Mouse (Mus musculus): ENCODE measurements around the gene Kctd14. TPM values are rescaled to one million over a fixed set of nuclear protein-coding genes. Genes with fewer than 3 reads are reported as not detected.
A peak's percentile ranks its signal among the peaks of the same experiment; 100 is the strongest.
"Not testable (repeated sequence)": the region's sequence is repeated elsewhere in the genome, so short reads cannot be mapped to it uniquely, and the experiment has no call there.

Kctd14 gene
- polyA plus RNA-seq, 1 experiment, result 6.5 TPM

DNA sequence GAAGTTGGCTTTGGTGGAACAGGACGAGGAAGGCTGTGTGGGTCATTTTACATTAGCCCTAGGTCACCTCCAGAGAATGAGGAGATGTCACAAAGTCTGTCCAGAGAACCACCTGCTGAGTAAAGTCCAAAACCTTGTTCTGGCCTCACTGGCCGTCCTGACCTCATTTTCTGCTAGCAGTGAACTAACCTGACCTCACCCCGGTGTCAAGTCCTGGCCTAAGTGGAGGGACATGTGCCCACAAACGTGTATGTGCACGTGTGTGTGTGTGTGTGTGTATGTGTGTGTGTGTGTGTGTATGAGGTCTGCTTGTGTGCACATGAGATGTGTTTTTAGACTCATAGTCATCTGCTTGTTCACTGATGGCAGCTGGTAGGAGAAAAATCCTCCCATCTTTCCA lies 27.4 kb upstream of the Kctd14 start:
- 67% methylated on average over 5 of the region's 5 CpGs for WGBS
- no peak overlapping the region for H3K27ac ChIP-seq (ENCODE audit: insufficient read depth, low read length)

DNA sequence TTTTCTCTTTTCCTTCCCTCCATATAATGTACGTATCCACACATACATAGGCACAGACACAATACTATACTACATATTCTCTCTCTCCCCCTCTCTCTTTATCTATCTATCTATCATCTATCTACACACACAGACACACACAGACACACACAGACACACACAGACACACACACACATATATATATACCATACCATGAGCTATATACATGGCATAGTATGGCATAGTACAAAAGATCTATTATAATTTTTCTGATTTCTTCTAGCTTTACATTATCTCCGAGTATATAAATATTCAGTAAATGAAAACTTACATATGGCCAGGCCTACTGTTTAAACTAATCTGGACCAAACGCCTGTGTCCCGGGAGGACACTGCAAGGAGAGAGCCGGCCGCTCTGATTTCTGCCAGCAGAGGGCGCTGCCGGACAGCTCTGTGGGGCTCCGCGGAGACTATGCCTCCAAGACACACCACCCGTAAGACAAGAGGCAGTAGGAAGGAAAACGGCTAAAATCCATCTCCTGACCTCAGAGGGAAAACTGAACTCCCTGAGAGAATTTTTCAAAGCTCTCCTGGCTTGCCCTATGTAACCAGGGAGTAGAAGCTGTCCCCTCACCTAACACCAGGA lies 26.4 kb upstream of the Kctd14 start:
- Histone ChIP-seq H3K27ac (ENCODE audit: insufficient read depth, low read length) (no peak overlapping the region), H3K4me1 (ENCODE audit: control insufficient read depth, insufficient read depth, insufficient read length) (peaks cover 6% of the 10 kb centered on the region; the same call in 1 of the 2 replicates), H3K36me3 (ENCODE audit: control insufficient read depth, insufficient read depth, low read length) (no peaks in the 10 kb centered on the region), H3K27me3 (ENCODE audit: control insufficient read depth, insufficient read depth, low read length) (no peaks in the 10 kb centered on the region), H3K4me3 (ENCODE audit: extremely low read depth, insufficient read depth, insufficient read length) (no peak overlapping the region)
- TF ChIP-seq POLR2A (IDR thresholded peaks at IDR 0.05; ENCODE audit: low read depth, low read length) (no peak), CTCF (IDR thresholded peaks at IDR 0.05; ENCODE audit: extremely low read depth, insufficient read depth, insufficient read length, insufficient replicate concordance) (peak; percentile 98)
- DNase-seq (ENCODE audit: low read depth in 1 of 2, low spot score in 2 of 2), result peak; percentile 49 to 79
- WGBS, result 8% methylated on average over 12 of the region's 12 CpGs

More for the DNA sequence above, 27.4 kb upstream of the Kctd14 start:
- no peak for DNase-seq (ENCODE audit: low read depth in 1 of 2, low spot score in 2 of 2)
- Histone ChIP-seq H3K4me1 (ENCODE audit: control insufficient read depth, insufficient read depth, insufficient read length) (peaks cover 5% of the 10 kb centered on the region; the same call in 1 of the 2 replicates), H3K4me3 (ENCODE audit: extremely low read depth, insufficient read depth, insufficient read length) (no peak overlapping the region), H3K27me3 (ENCODE audit: control insufficient read depth, insufficient read depth, low read length) (no peaks in the 10 kb centered on the region), H3K36me3 (ENCODE audit: control insufficient read depth, insufficient read depth, low read length) (no peaks in the 10 kb centered on the region)
- no peak for TF ChIP-seq POLR2A (IDR thresholded peaks at IDR 0.05; ENCODE audit: low read depth, low read length)
- no peak for TF ChIP-seq CTCF (IDR thresholded peaks at IDR 0.05; ENCODE audit: extremely low read depth, insufficient read depth, insufficient read length, insufficient replicate concordance)

DNA sequence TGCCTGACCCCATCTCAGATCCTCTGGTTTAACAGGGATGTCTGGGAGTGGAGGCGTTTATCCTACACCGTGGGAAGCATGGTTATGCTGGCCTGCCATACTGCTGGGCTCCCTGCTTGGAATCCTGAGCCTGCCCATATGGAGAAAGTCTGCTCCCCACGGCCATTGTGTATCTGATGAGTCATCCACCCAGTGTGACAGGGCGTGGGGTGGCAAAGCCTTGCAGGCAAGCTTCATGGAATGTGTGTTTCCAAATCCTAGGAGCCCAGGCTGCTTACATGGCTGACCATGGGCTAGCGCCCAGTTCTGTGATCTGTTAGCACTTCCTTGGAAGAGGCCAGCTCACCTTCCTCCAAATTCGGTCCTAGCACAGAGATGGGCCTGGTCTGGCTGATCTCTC lies 24.6 kb upstream of the Kctd14 start:
- H3K4me1 ChIP-seq (ENCODE audit: control insufficient read depth, insufficient read depth, insufficient read length), result peaks cover 12% of the 10 kb centered on the region; the same call in 1 of the 2 replicates
- no peak for TF ChIP-seq CTCF (IDR thresholded peaks at IDR 0.05; ENCODE audit: extremely low read depth, insufficient read depth, insufficient read length, insufficient replicate concordance)
- no peak for TF ChIP-seq POLR2A (IDR thresholded peaks at IDR 0.05; ENCODE audit: low read depth, low read length)
- 77% methylated on average over 6 of the region's 6 CpGs for WGBS

DNA sequence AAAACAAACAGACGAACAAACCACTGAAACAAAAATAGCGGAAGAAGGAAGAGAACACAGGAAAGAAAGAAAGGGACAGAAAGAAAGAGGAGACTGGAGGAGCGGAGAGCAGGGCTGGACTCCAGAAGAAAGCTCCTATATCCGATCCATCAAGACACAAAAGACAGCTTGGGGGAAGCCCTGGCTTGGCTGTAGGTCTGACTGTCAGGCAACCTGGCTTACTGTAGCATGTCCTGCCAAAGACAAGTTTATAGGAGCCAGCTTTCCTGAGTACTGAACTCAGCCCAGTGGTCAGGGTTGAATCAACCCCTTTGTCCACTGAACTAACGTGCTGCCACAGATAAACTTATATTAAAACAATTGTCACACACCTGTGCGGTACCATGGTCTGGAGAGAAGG lies 23.8 kb upstream of the Kctd14 start:
- Histone ChIP-seq H3K4me3 (ENCODE audit: extremely low read depth, insufficient read depth, insufficient read length) (no peak overlapping the region), H3K27me3 (ENCODE audit: control insufficient read depth, insufficient read depth, low read length) (no peaks in the 10 kb centered on the region), H3K36me3 (ENCODE audit: control insufficient read depth, insufficient read depth, low read length) (no peaks in the 10 kb centered on the region), H3K4me1 (ENCODE audit: control insufficient read depth, insufficient read depth, insufficient read length) (peaks cover 12% of the 10 kb centered on the region; the same call in 1 of the 2 replicates), H3K27ac (ENCODE audit: insufficient read depth, low read length) (peak overlapping the region; percentile 12; the same call in 1 of the 2 replicates)
- WGBS, result 84% methylated on average over 6 of the region's 6 CpGs
- DNase-seq (ENCODE audit: low read depth in 1 of 2, low spot score in 2 of 2), result no peak
- TF ChIP-seq CTCF (IDR thresholded peaks at IDR 0.05; ENCODE audit: extremely low read depth, insufficient read depth, insufficient read length, insufficient replicate concordance) (no peak), POLR2A (IDR thresholded peaks at IDR 0.05; ENCODE audit: low read depth, low read length) (no peak)

More for the DNA sequence above, 24.6 kb upstream of the Kctd14 start:
- no peak overlapping the region for H3K27ac ChIP-seq (ENCODE audit: insufficient read depth, low read length)
- H3K27me3 ChIP-seq (ENCODE audit: control insufficient read depth, insufficient read depth, low read length), result no peaks in the 10 kb centered on the region
- H3K4me3 ChIP-seq (ENCODE audit: extremely low read depth, insufficient read depth, insufficient read length), result no peak overlapping the region
- H3K36me3 ChIP-seq (ENCODE audit: control insufficient read depth, insufficient read depth, low read length), result no peaks in the 10 kb centered on the region
- DNase-seq (ENCODE audit: low read depth in 1 of 2, low spot score in 2 of 2), result no peak

DNA sequence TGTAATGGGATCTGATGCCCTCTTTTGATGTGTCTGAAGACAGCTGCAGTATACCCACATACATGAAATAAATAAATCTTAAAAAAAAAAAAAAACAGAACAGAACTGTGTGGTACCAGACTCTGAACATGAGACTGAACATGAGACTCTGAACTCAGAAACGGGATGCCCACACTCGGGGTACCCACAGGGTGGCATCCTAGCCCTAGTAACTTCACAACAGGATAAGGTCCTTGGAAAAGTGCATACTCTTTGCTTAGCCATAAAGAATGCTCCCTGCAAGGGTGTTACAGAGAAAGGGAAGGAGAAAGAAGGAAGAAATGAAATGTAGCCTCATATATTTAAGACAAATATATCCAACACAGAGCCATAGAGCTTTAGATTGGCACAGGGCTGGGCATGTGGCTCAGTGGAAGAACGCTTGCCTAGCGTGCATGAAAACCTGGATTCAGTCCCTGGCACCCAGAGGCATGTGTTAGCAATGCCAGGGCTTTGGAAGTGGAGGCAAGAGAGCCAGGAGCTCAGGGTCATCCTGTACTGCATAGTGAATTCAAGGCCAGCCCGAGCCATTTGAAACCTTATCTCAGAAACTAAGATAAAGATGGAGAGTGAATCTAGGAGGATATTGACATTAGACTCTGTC lies 23.2 kb upstream of the Kctd14 start:
- Histone ChIP-seq H3K4me3 (ENCODE audit: extremely low read depth, insufficient read depth, insufficient read length) (no peak overlapping the region), H3K36me3 (ENCODE audit: control insufficient read depth, insufficient read depth, low read length) (no peaks in the 10 kb centered on the region), H3K27me3 (ENCODE audit: control insufficient read depth, insufficient read depth, low read length) (no peaks in the 10 kb centered on the region), H3K27ac (ENCODE audit: insufficient read depth, low read length) (no peak overlapping the region), H3K4me1 (ENCODE audit: control insufficient read depth, insufficient read depth, insufficient read length) (peaks cover 12% of the 10 kb centered on the region; the same call in 1 of the 2 replicates)
- DNase-seq (ENCODE audit: low read depth in 1 of 2, low spot score in 2 of 2), result no peak
- no peak for TF ChIP-seq POLR2A (IDR thresholded peaks at IDR 0.05; ENCODE audit: low read depth, low read length)
- 80% methylated on average over 5 of the region's 5 CpGs for WGBS

DNA sequence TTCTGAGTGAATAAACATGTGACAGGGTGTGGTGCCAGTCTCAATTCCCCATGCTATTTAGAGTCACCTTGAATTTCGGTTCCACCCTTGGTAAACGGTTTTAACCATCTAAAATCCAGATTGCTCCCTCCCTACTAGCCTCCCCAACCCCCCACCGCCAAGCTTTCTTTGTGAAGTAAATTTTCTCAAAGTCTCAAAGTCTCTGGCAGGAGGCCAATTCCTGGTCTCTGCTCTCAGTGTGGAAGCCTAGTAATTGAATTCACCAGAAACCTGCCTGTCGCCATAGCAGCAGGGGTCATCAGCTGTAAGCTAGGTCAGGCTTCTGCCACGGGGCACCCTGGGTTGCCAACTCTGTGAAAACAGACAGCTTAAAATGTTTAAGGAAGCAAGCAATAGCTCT lies 21.4 kb upstream of the Kctd14 start:
- TF ChIP-seq POLR2A (IDR thresholded peaks at IDR 0.05; ENCODE audit: low read depth, low read length), result no peak
- no peak for TF ChIP-seq CTCF (IDR thresholded peaks at IDR 0.05; ENCODE audit: extremely low read depth, insufficient read depth, insufficient read length, insufficient replicate concordance)
- no peak overlapping the region for H3K4me3 ChIP-seq (ENCODE audit: extremely low read depth, insufficient read depth, insufficient read length)
- peak; percentile 43 to 64 for DNase-seq (ENCODE audit: low read depth in 1 of 2, low spot score in 2 of 2)
- peak overlapping the region; percentile 94 for H3K27ac ChIP-seq (ENCODE audit: insufficient read depth, low read length)
- WGBS, result 17% methylated on average over 5 of the region's 5 CpGs
- peaks cover 12% of the 10 kb centered on the region; the same call in 1 of the 2 replicates for H3K4me1 ChIP-seq (ENCODE audit: control insufficient read depth, insufficient read depth, insufficient read length)
- H3K36me3 ChIP-seq (ENCODE audit: control insufficient read depth, insufficient read depth, low read length), result no peaks in the 10 kb centered on the region
- no peaks in the 10 kb centered on the region for H3K27me3 ChIP-seq (ENCODE audit: control insufficient read depth, insufficient read depth, low read length)

DNA sequence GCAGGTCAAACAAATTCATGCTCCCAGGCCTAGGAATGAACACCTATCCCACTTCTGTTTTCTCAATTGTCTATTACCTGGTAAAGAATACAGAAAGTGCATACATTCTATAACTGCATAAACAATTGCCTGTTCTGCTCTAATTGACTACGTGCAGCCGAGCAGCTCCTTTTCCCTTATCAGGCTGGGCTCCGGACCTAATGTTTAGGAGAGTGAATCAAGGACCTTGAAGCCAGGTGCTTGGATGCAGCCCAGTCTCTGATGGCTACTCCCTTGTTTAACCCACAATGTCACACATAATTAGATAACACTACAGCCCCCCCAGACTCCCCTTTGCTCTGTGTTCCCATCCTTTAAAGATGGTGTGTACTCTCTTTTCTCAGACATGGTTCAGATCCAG lies 17.6 kb upstream of the Kctd14 start:
- DNase-seq (ENCODE audit: low read depth in 1 of 2, low spot score in 2 of 2); H3K27me3 ChIP-seq (ENCODE audit: control insufficient read depth, insufficient read depth, low read length); H3K27ac ChIP-seq (ENCODE audit: insufficient read depth, low read length); H3K4me1 ChIP-seq (ENCODE audit: control insufficient read depth, insufficient read depth, insufficient read length); H3K36me3 ChIP-seq (ENCODE audit: control insufficient read depth, insufficient read depth, low read length); H3K4me3 ChIP-seq (ENCODE audit: extremely low read depth, insufficient read depth, insufficient read length): not testable (repeated sequence)
- 89% methylated on average over 3 of the region's 3 CpGs for WGBS
